Mouse (Mus musculus) spleen, adult 2 months (tissue): ENCODE measurements around the gene Sdr42e1.

Experiments
- CTCF ChIP-seq: fragments of 200-500 bp; IDR thresholded peaks from 2 replicates; pipeline ENCODE4 v1.5.1; 2011; ENCODE audit warnings: mild to moderate bottlenecking, inconsistent platforms; ENCODE audit not compliant: insufficient read depth, insufficient read length, insufficient replicate concordance; ENCODE audit errors: extremely low read depth
- POLR2A ChIP-seq: fragments of 200-500 bp; IDR thresholded peaks from 2 replicates; pipeline ENCODE4 v1.6.1; 2011; ENCODE audit warnings: low read depth, low read length, inconsistent platforms

- TF ChIP-seq CTCF, result no peak
- TF ChIP-seq POLR2A, result no peak
Observed at GRCm38 (mm10) chr8:117676460-117676859, 3.0 kb upstream of the Sdr42e1 start.
